Mouse (Mus musculus): ENCODE measurements at regions not wholly inside any gene's neighbourhood (a gene's known extent, or its start where the extent isn't known, plus 50 kb on each side); places are given as distances from the start of the nearest gene placed in this dataset.

DNA sequence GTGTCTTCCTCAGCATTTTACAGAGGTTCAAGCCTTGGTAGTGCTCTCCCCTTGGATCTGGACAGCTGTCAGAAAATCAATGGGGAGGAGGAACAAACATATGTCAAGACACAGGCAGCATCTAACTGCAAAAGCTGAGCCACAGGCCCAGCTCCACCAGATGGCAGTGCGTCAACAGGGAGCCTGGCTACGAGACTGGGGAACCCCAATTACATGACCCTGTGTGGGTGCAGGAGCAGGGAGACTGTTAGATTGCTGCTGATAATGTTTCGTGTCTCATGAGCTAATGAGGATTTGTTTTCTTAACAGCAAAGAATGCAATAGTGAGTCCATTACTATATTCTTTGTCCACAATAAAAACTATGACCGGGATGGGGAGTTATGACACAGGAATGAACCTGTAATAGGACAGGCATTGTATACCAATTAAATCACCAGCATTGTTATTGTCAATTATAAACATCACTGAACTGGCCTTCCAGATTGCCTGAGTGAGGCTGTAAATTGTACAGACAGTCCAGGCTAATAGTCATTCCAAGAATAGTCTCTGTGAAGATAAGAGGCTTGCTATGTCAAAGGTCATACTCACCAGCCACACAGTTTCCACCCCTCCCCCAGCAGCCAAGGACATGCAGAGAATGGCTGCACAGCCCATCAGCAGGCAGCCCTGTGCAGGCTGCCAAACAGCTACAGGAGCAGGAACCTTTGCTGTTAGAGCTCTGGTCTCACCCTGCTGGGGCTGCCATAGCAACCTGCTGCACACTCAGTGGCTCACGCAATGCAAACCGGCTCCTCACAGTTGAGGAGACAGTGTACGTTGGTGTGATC lies 58.8 kb upstream of the Barx2 start:
- Histone ChIP-seq H3K9ac (ENCODE audit: low read depth, low read length) (no peak overlapping the region), H3K27me3 (replicated peaks; ENCODE audit: control insufficient read depth, insufficient read depth, low read length) (no peaks in the 10 kb centered on the region), H3K4me3 (ENCODE audit: low read length) (no peak overlapping the region), H3K27ac (ENCODE audit: low read length) (peak overlapping the region; percentile 54; the same call in 1 of the 2 replicates), H3K4me2 (ENCODE audit: low read depth, low read length) (0 out of 2 replicates have a peak overlapping the region, but pooled peaks have one; percentile 7), H3K4me1 (ENCODE audit: control insufficient read depth, insufficient read depth, low read length) (peaks cover 10% of the 10 kb centered on the region), H3K9me3 (ENCODE audit: control insufficient read depth, low read length) (no peaks in the 10 kb centered on the region), H3K36me3 (ENCODE audit: control insufficient read depth, insufficient read depth, low read length) (no peaks in the 10 kb centered on the region)
- WGBS: 5% methylated on average over 7 of the region's 7 CpGs
- peak; percentile 97 for ATAC-seq

DNA sequence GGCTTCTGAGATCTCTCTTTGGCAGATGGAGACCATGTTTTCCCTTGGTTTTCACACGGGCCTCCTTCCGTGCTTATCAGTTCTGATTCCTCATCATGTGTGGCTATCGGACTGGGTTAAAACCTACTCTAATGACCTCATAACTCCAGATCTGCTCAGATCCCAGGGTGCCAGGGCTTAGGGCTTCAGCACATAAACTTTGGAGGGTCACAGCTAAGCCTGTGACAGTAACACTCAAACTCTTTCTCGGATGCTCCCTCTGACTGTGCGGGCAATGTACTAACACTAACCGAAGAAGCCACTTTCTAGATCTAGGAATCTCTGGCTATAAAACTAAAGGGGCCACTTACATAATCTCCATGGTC lies 59.3 kb upstream of the Barx2 start:
- peaks cover 10% of the 10 kb centered on the region for H3K4me1 ChIP-seq (ENCODE audit: control insufficient read depth, insufficient read depth, low read length)
- H3K36me3 ChIP-seq (ENCODE audit: control insufficient read depth, insufficient read depth, low read length): no peaks in the 10 kb centered on the region
- H3K9ac ChIP-seq (ENCODE audit: low read depth, low read length): no peak overlapping the region
- ATAC-seq: no peak; the same call in 1 of the 2 replicates
- H3K27ac ChIP-seq (ENCODE audit: low read length): peak overlapping the region; percentile 54; the same call in 1 of the 2 replicates
- 36% methylated on average over 6 of the region's 6 CpGs for WGBS
- H3K27me3 ChIP-seq (replicated peaks; ENCODE audit: control insufficient read depth, insufficient read depth, low read length): no peaks in the 10 kb centered on the region
- H3K4me3 ChIP-seq (ENCODE audit: low read length): no peak overlapping the region
- no peaks in the 10 kb centered on the region for H3K9me3 ChIP-seq (ENCODE audit: control insufficient read depth, low read length)
- no peak overlapping the region for H3K4me2 ChIP-seq (ENCODE audit: low read depth, low read length)

DNA sequence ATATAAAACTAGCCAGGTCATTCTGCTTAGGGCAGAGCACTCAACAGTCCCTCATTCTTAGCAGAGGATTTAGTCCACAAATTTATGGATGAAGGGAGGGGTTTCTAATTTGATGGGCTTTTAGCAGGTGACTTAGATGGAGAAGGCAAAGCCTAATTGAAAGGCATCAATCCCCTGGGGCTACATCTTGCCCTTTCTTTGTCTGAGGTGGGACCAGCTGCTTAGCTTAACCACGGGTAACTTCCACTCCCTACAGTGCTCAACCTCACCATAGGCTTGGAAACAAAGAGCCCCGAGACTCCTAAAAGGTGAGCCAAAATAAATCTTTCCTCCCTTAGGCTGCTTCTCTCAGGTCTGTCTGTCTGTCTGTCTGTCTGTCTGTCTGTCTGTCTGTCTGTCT lies 62.9 kb upstream of the Barx2 start:
- 83% methylated on average over 2 of the region's 2 CpGs for WGBS
- no peak for ATAC-seq
- Histone ChIP-seq H3K4me2 (ENCODE audit: low read depth, low read length) (no peak overlapping the region), H3K4me1 (ENCODE audit: control insufficient read depth, insufficient read depth, low read length) (peaks cover 10% of the 10 kb centered on the region), H3K27ac (ENCODE audit: low read length) (no peak overlapping the region), H3K9ac (ENCODE audit: low read depth, low read length) (no peak overlapping the region), H3K9me3 (ENCODE audit: control insufficient read depth, low read length) (no peaks in the 10 kb centered on the region), H3K27me3 (replicated peaks; ENCODE audit: control insufficient read depth, insufficient read depth, low read length) (no peaks in the 10 kb centered on the region), H3K4me3 (ENCODE audit: low read length) (no peak overlapping the region), H3K36me3 (ENCODE audit: control insufficient read depth, insufficient read depth, low read length) (no peaks in the 10 kb centered on the region)

GRCm38 (mm10) chr9:31978071-31978470 lies 64.8 kb upstream of the Barx2 start:
- H3K9ac ChIP-seq (ENCODE audit: low read depth, low read length): no peak overlapping the region
- no peak overlapping the region for H3K27ac ChIP-seq (ENCODE audit: low read length)
- H3K36me3 ChIP-seq (ENCODE audit: control insufficient read depth, insufficient read depth, low read length): no peaks in the 10 kb centered on the region
- H3K4me1 ChIP-seq (ENCODE audit: control insufficient read depth, insufficient read depth, low read length): no peaks in the 10 kb centered on the region
- ATAC-seq: no peak
- H3K4me2 ChIP-seq (ENCODE audit: low read depth, low read length): no peak overlapping the region
- WGBS: 91% methylated on average over 2 of the region's 2 CpGs
- H3K4me3 ChIP-seq (ENCODE audit: low read length): no peak overlapping the region
- no peaks in the 10 kb centered on the region for H3K27me3 ChIP-seq (replicated peaks; ENCODE audit: control insufficient read depth, insufficient read depth, low read length)
- H3K9me3 ChIP-seq (ENCODE audit: control insufficient read depth, low read length): no peaks in the 10 kb centered on the region

DNA sequence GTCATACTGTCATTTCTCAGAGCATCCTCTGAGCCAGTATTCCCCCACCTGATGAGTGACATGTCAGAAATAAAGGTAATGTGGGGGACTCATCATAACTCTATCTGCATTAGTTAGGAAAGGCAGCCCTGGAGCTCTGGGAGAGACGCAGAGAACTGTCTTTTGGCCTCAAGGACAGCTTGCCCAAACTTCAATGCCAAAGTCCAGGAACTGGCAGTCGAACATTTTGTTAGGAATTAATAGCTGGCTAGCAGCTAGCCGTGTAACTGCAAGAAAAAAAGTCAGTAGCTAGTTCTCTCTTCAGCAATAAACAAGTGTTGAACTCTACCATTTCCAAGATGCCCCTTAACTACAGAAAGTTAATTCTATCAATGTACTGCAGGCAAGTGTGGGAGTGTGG lies 65.9 kb upstream of the Barx2 start:
- whole genome bisulfite sequencing: 76% methylated on average over 3 of the region's 3 CpGs
- H3K4me1 ChIP-seq (ENCODE audit: control insufficient read depth, insufficient read depth, low read length): no peaks in the 10 kb centered on the region

DNA sequence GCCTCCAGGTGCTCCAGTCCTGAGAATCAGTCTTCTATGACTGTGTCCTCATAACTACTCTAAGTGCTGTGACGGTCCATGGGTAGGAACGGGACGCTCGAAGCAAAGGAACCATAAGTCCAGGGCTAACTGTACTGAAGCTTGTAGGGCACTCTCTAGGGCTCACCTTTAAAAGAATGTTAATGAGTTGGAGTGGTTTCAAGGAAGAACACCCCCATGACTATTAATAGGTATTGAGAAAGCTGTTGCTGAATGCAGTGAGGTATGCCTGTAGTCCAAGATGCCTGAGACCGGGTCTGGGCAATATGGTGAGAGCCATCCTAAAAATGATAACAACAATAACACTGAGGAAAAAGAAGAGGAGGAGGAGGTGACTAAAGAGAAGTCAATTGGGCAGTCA lies 67.2 kb upstream of the Barx2 start:
- Histone ChIP-seq H3K4me2 (ENCODE audit: low read depth, low read length) (no peak overlapping the region), H3K27ac (ENCODE audit: low read length) (no peak overlapping the region), H3K4me3 (ENCODE audit: low read length) (no peak overlapping the region), H3K9me3 (ENCODE audit: control insufficient read depth, low read length) (no peaks in the 10 kb centered on the region), H3K36me3 (ENCODE audit: control insufficient read depth, insufficient read depth, low read length) (no peaks in the 10 kb centered on the region), H3K9ac (ENCODE audit: low read depth, low read length) (no peak overlapping the region), H3K4me1 (ENCODE audit: control insufficient read depth, insufficient read depth, low read length) (no peaks in the 10 kb centered on the region), H3K27me3 (replicated peaks; ENCODE audit: control insufficient read depth, insufficient read depth, low read length) (no peaks in the 10 kb centered on the region)
- no peak for ATAC-seq
- WGBS: 96% methylated on average over 5 of the region's 5 CpGs

More for the DNA sequence above, 65.9 kb upstream of the Barx2 start:
- no peak overlapping the region for H3K4me2 ChIP-seq (ENCODE audit: low read depth, low read length)
- no peaks in the 10 kb centered on the region for H3K27me3 ChIP-seq (replicated peaks; ENCODE audit: control insufficient read depth, insufficient read depth, low read length)
- no peaks in the 10 kb centered on the region for H3K9me3 ChIP-seq (ENCODE audit: control insufficient read depth, low read length)
- no peak for ATAC-seq
- H3K9ac ChIP-seq (ENCODE audit: low read depth, low read length): no peak overlapping the region
- no peak overlapping the region for H3K4me3 ChIP-seq (ENCODE audit: low read length)
- H3K27ac ChIP-seq (ENCODE audit: low read length): no peak overlapping the region
- no peaks in the 10 kb centered on the region for H3K36me3 ChIP-seq (ENCODE audit: control insufficient read depth, insufficient read depth, low read length)

DNA sequence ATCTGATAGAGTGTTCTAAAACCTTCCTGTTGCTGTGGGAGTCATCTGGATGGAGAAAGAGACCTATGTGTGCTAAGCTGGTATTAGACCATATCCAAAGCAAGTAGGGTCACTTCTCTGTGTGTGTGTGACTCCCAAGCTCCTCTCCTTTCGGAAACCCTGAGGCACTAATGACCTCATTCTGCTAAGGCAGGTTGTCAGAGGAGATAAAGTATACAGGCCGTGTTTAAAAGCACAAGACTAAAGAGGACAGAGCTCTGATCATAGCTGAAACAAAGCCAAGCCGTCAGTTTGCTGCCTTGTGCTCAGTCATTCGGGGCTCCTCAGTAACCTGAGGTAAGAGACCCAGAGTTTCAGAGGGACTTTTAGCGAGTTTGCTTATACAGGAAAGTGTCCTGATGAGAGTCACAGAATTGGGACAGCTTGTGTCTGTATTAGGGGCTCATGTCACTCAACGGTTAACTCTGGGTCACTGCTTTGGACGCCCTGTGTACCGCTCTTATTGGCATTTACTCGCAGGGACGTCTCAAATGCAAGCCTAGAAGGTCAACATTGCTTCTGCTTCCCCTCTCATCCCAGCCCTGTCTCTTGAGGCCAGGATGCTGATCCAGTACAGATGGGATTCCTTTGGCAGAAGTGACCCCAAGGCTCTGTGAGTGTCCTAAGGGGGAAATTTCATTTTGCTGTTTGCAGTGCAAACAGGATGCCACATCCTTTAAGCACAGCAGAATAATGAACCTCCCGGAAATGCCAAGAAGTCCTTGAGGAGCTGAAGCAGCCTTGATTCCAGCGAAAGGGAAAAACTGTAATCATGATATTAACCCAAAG lies 70.7 kb upstream of the Barx2 start:
- no peak for ATAC-seq
- Histone ChIP-seq H3K9me3 (ENCODE audit: control insufficient read depth, low read length) (no peaks in the 10 kb centered on the region), H3K27ac (ENCODE audit: low read length) (no peak overlapping the region), H3K36me3 (ENCODE audit: control insufficient read depth, insufficient read depth, low read length) (no peaks in the 10 kb centered on the region), H3K9ac (ENCODE audit: low read depth, low read length) (no peak overlapping the region), H3K4me1 (ENCODE audit: control insufficient read depth, insufficient read depth, low read length) (no peaks in the 10 kb centered on the region), H3K27me3 (replicated peaks; ENCODE audit: control insufficient read depth, insufficient read depth, low read length) (no peaks in the 10 kb centered on the region), H3K4me2 (ENCODE audit: low read depth, low read length) (no peak overlapping the region), H3K4me3 (ENCODE audit: low read length) (no peak overlapping the region)
- 52% methylated on average over 12 of the region's 12 CpGs for WGBS

DNA sequence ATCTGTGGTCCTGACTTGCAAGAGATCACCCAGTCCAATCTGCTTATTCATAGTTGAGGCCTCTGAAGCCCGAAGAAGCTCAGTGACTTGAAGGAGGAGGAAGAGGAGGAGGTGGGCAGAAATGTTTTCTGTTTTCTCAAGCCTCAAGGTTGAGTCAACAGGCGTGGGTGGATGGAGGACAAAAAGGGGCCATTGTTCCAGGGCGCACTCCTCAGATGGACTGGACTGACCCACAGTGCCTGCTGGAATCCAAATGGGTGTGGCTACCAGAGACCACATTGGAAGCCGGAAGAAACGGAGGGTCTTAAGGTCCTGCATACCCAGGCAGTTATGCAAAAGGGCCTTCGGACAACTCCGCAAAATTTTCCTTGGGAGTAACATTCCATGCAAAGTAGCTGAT lies 75.6 kb upstream of the Barx2 start:
- no peaks in the 10 kb centered on the region for H3K9me3 ChIP-seq (ENCODE audit: control insufficient read depth, low read length)
- no peak overlapping the region for H3K4me2 ChIP-seq (ENCODE audit: low read depth, low read length)
- H3K27ac ChIP-seq (ENCODE audit: low read length): no peak overlapping the region
- WGBS: 67% methylated on average over 7 of the region's 7 CpGs
- H3K4me3 ChIP-seq (ENCODE audit: low read length): no peak overlapping the region
- H3K4me1 ChIP-seq (ENCODE audit: control insufficient read depth, insufficient read depth, low read length): peaks cover 3% of the 10 kb centered on the region; the same call in 1 of the 2 replicates
- no peak for ATAC-seq
- no peak overlapping the region for H3K9ac ChIP-seq (ENCODE audit: low read depth, low read length)
- no peaks in the 10 kb centered on the region for H3K27me3 ChIP-seq (replicated peaks; ENCODE audit: control insufficient read depth, insufficient read depth, low read length)
- no peaks in the 10 kb centered on the region for H3K36me3 ChIP-seq (ENCODE audit: control insufficient read depth, insufficient read depth, low read length)

- H3K36me3 ChIP-seq (ENCODE audit: control insufficient read depth, insufficient read depth, low read length): no peaks in the 10 kb centered on the region
- no peak overlapping the region for H3K9ac ChIP-seq (ENCODE audit: low read depth, low read length)
- no peak overlapping the region for H3K4me2 ChIP-seq (ENCODE audit: low read depth, low read length)
- H3K4me1 ChIP-seq (ENCODE audit: control insufficient read depth, insufficient read depth, low read length): peaks cover 4% of the 10 kb centered on the region; the same call in 1 of the 2 replicates
- no peaks in the 10 kb centered on the region for H3K27me3 ChIP-seq (replicated peaks; ENCODE audit: control insufficient read depth, insufficient read depth, low read length)
- H3K9me3 ChIP-seq (ENCODE audit: control insufficient read depth, low read length): no peaks in the 10 kb centered on the region
- H3K27ac ChIP-seq (ENCODE audit: low read length): no peak overlapping the region
- ATAC-seq: no peak
- no peak overlapping the region for H3K4me3 ChIP-seq (ENCODE audit: low read length)
- WGBS: 67% methylated on average over 17 of the region's 17 CpGs
Observed at GRCm38 (mm10) chr9:31989581-31990360, 76.5 kb upstream of the Barx2 start.
